Mouse (Mus musculus) olfactory bulb, adult 2 months (tissue): ENCODE data around the gene 9230112D13Rik.

ENCODE experiments used
- CTCF ChIP-seq: fragments of 200-500 bp; IDR thresholded peaks from 2 replicates; pipeline ENCODE4 v1.5.1; 2012; ENCODE audit warnings: low read depth, mild to moderate bottlenecking, low read length, moderate library complexity; ENCODE audit not compliant: insufficient read depth
- POLR2A ChIP-seq: fragments of 200-500 bp; IDR thresholded peaks from 2 replicates; pipeline ENCODE4 v1.6.1; 2012; ENCODE audit warnings: mild to moderate bottlenecking, low read depth, low read length, moderate library complexity; ENCODE audit not compliant: insufficient read depth

DNA sequence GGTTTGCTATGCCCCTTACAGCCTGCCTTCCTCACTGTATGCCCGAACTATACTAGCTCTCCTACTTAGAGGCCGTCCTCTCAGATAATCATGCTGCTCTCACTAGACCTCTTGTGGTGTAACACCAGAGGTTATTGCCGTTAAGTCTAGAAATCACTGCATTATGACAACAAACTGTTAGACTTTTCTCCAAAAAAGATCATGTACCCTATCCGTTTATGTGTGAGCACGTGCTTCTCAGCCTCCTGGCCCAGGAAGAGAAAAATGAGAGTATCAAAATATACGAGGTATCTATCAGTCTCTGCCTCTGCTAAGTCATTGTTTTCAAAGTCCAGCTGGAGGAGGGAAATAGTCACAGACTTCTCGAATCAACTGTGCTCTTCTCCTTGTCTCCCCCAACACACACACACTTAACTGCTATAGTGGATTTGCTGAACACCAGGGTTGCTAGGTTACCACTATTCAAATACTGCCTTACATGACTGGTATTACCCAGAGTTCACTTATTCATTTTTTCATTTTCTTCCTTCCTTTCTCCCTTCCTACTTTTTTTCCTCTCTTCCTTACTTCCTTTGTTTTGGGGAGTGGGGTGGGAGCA, 13.7 kb downstream of the 9230112D13Rik start:
- TF ChIP-seq POLR2A: no peak
- TF ChIP-seq CTCF: no peak
